Mouse (Mus musculus): ENCODE data around the gene Cdca5.

Gene Cdca5

DNA sequence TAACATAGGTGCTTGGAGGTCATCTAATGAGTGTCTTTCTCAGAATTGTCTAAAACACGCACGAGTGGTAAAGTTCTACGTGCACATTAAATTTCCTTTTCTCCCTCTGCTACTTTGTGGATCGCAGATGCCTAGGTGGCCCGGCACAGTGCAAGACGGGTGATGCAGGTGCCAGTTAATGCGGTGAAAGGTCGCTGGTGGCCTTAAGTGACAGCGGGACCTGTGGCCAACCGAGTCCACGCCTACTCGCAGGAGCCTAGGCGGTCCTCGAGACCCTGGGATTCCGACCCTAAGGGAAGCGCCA is 55.5 kb downstream of the Cdca5 start:
- DNase-seq (ENCODE audit: extremely low spot score, low read depth, low spot score): no peak

- DNase-seq (ENCODE audit: extremely low spot score, low read depth, low spot score): peak; percentile 90
Measured at GRCm38 (mm10) chr19:6140678-6141393, 56.1 kb downstream of the Cdca5 start, which contains the start of gene Batf2. Batf2 (plus strand) TSS chr19:6140983.

- peak; percentile 87 for DNase-seq (ENCODE audit: extremely low spot score, low read depth, low spot score)
Measured at GRCm38 (mm10) chr19:6141394-6141749, 56.6 kb downstream of the Cdca5 start, which contains the start of gene Arl2. Arl2 (minus strand) TSS chr19:6141548.

Measured in hindlimb bud, embryonic 11.5 days (tissue).